Mouse (Mus musculus) lung, adult 2 months (tissue): ENCODE data around the gene AU022252. TPM values are rescaled to one million over a fixed set of nuclear protein-coding genes. Genes with fewer than 3 reads are reported as not detected.

ENCODE experiments used
- DNase-seq: peaks from one replicate; pipeline ENCODE4 v3.0.0; 2022
- H3K4me1 ChIP-seq: fragments of 200-500 bp; 2 replicates; pipeline ENCODE4 v1.6.1; 2011; ENCODE audit warnings: low read length; ENCODE audit not compliant: control insufficient read depth, insufficient read depth
- H3K4me3 ChIP-seq: fragments of 200-500 bp; replicated peaks from 2 replicates; pipeline ENCODE3; 2011; ENCODE audit warnings: low read depth, mild to moderate bottlenecking, control low read depth, low read length; ENCODE audit errors: extremely low read depth
- CTCF ChIP-seq: fragments of 200-500 bp; IDR thresholded peaks from 2 replicates; pipeline ENCODE4 v1.5.1; 2011; ENCODE audit warnings: mild to moderate bottlenecking, low read length, control low read depth; ENCODE audit not compliant: insufficient read depth
- POLR2A ChIP-seq: fragments of 200-500 bp; IDR thresholded peaks from 2 replicates; pipeline ENCODE4 v1.6.1; 2011; ENCODE audit warnings: low read depth, mild to moderate bottlenecking, control low read depth, low read length, borderline replicate concordance; ENCODE audit errors: extremely low read depth
- WGBS: fragments of 180-500 bp; shearing (Covaris S2); methylation state at CpG from one replicate; pipeline ENCODE4 v1.1.7; 2018; 5-methylcytosine and 5-hydroxymethylcytosine counted together
- polyA plus RNA-seq: library from polyadenylated mRNA; depleted of rRNA; stranded (reverse); fragments of >200 nt; gene quantifications from 2 replicates; pipeline ENCODE4 v1.2.3, GENCODE M21; 2012

The AU022252 gene
- polyA plus RNA-seq, 1 experiment = 6.5 TPM

DNA sequence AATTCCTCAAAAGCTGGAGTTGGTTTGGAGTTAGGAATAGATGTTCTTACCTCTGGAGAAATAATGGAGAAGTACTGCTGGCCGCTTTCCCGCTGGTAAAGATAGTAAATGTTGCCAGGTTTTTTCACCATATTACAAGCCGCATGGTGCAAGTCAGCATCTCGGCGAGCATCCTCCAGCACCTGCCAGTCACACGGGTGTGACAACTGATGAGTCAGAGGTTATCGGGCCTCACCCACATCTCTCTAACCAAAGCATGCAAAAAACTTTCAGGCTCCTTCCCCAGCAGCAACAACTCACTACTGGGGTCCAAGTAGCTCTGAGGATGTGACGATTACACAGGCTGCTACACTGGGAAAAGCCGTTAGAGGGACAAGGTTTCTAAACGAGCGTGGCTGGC lies 5.8 kb downstream of the AU022252 start:
- H3K4me1 ChIP-seq = no peaks in the 10 kb centered on the region
- TF ChIP-seq CTCF = no peak
- TF ChIP-seq POLR2A = no peak
- DNase-seq = no peak
- 90% methylated on average over 11 of the region's 11 CpGs for WGBS
- no peak overlapping the region for H3K4me3 ChIP-seq

DNA sequence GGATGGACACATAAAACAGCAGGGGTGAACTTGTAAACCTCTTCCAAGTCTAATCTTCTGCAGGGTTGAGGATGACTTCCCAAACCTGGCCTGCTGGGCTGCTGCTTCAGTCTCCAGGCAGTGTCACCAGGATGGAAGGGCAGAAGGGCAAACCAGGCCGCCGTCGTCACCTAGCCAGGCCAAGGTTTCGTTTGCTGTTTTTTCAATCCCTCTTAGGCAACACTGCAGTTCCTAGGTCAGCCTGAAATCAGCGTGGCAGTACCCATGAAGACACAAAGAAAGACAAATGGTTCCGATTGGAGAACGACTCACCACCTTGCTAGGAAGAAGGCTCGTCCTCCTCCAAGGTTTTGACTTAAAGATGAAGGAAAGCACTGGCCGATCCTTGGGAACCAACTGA lies 6.8 kb downstream of the AU022252 start:
- 84% methylated on average over 9 of the region's 9 CpGs for WGBS
- Histone ChIP-seq H3K4me1 (no peaks in the 10 kb centered on the region), H3K4me3 (no peak overlapping the region)
- no peak for DNase-seq
- no peak for TF ChIP-seq CTCF
- no peak for TF ChIP-seq POLR2A

DNA sequence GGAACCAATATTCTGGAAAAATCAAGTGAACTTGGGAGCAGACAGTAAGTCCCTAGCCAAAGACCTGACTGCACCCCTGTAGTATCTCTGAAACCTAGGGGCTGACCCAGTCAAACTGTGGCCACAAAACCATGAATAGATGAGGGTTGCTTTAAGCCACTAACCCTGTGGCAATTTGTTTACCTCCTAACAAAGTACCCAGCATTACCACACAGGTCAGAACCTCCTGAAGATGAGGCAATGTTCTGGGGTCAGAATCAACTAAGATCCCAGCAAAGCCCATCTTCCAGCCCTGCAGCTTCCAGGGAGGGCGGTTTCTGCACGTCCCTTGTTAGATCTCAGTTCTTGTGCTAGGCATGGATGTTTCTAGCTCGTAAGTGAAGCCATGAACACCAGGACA lies 8.0 kb downstream of the AU022252 start:
- no peak for TF ChIP-seq CTCF
- TF ChIP-seq POLR2A = no peak
- 90% methylated on average over 3 of the region's 3 CpGs for WGBS
- no peak for DNase-seq
- Histone ChIP-seq H3K4me3 (no peak overlapping the region), H3K4me1 (no peaks in the 10 kb centered on the region)

DNA sequence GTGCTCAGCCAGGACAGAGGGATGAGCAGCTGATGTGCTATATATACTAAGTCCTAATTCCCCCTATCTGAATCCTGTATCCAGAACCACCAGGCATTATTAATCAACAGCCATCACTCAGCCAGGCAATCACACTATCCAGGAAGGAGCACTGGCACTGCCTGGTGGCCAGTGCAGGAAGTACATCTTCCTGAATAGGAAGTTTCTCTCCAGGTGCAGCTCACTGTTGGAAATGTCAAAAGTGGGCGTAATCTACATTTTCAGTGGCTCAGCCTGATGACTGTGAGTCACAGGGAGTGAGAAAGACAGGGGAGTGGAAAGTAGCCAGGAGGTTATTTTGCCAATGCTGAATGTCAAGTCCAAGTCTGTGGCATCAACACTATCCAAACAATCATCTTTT lies 8.8 kb downstream of the AU022252 start:
- DNase-seq = peak; percentile 36
- 80% methylated on average over 1 of the region's 1 CpGs for WGBS
- Histone ChIP-seq H3K4me3 (no peak overlapping the region), H3K4me1 (no peaks in the 10 kb centered on the region)
- TF ChIP-seq CTCF (peak; percentile 83), POLR2A (no peak)

DNA sequence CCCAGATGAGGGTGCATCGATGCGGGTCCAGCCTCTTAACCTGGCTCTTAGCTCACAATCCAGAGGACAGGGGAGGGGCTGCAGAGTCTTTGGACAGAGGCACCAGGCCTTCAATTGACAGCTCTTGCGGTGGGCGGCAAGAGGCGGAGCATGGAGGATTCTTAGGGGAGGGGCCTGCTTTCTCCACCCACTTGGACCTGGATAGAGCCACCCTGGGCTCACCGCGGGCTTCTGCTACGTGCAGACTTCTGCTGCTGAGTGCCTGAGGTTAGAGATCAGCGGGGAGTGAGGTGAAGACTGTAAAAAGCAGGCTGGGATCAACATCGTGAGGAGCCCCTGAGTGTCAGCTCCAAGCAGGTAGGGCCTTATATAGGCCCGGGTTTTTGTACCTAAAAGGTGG lies 14.3 kb downstream of the AU022252 start, which contains the start of gene Tmem269:
Tmem269 (minus strand) TSS at position 49 of the 400 bp plus-strand sequence.
- 20% methylated on average over 11 of the region's 11 CpGs for WGBS
- TF ChIP-seq POLR2A (no peak), CTCF (no peak)
- no peak for DNase-seq

DNA sequence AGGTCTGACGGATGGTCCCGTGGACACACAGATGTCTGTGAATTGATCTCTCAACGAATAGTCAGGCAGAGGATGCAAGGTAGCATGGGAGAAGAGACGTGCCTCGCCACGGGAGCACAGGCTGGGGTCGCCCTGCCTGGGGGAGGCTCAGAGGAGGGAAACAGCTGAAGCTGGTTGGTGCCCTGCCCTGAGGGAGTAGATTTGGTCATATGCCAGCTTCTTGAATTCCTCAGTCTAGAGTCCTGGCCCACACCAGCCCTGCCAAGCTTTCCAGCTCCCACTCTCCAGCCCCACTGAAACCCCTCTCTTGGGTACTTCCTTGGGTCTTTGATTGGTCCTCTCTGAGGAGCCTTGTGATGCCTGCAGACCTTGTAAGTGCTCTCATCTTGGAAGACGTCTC lies 15.8 kb downstream of the AU022252 start:
- no peaks in the 10 kb centered on the region for H3K4me1 ChIP-seq
- WGBS = 52% methylated on average over 8 of the region's 8 CpGs
- TF ChIP-seq POLR2A (no peak), CTCF (no peak)
- no peak for DNase-seq
- H3K4me3 ChIP-seq = no peak overlapping the region

More for the DNA sequence above, 14.3 kb downstream of the AU022252 start, which contains the start of gene Tmem269:
- Histone ChIP-seq H3K4me1 (no peaks in the 10 kb centered on the region), H3K4me3 (no peak within 1 kb of the TSS)

DNA sequence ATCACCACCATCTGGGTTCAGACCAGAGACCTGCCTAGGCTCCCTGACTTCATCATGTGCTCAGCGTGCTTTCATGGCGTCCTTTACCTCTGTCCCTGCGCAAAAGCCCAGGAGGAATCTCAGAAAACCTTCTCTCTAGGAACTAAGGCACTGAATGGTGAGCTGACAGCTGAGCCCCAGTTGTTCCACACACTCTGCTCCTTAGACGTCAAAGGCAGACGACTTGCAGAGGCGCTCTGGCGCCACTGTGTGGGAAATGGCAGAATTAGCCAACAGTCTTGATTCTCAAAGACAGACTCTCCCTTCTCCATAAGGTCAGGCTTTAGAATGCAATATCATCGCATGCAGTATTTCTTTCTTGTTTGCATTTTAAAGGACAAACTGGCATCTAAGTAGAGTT lies 27.8 kb downstream of the AU022252 start:
- WGBS = 16% methylated on average over 8 of the region's 8 CpGs
- no peak overlapping the region for H3K4me3 ChIP-seq
- peak; percentile 39 for DNase-seq

DNA sequence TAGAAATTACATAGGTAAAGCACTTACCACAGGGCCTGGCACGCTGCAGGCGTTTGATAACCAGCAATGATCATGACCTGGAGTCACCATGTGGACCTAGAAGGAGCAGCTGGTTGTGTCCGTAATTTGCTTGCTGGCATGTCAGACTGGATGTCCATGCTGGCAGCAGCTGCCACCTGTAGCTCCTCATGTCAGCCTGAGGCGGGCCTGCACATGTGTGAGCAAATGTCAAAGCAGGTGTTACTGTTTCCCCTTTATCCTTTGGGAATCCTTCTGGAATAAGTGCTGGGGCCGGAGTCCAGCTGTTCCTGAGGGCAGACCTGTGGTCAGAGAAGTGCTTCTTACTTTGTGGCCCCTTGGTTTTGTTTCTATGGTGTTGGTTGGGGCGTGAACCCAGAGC lies 34.4 kb downstream of the AU022252 start:
- Histone ChIP-seq H3K4me1 (peaks cover 2% of the 10 kb centered on the region; the same call in 1 of the 2 replicates), H3K4me3 (no peak overlapping the region)
- DNase-seq = no peak
- 91% methylated on average over 6 of the region's 6 CpGs for WGBS
- TF ChIP-seq CTCF = no peak
- TF ChIP-seq POLR2A = no peak

More for the DNA sequence above, 27.8 kb downstream of the AU022252 start:
- H3K4me1 ChIP-seq = no peaks in the 10 kb centered on the region
- TF ChIP-seq CTCF (peak; percentile 91), POLR2A (no peak)

DNA sequence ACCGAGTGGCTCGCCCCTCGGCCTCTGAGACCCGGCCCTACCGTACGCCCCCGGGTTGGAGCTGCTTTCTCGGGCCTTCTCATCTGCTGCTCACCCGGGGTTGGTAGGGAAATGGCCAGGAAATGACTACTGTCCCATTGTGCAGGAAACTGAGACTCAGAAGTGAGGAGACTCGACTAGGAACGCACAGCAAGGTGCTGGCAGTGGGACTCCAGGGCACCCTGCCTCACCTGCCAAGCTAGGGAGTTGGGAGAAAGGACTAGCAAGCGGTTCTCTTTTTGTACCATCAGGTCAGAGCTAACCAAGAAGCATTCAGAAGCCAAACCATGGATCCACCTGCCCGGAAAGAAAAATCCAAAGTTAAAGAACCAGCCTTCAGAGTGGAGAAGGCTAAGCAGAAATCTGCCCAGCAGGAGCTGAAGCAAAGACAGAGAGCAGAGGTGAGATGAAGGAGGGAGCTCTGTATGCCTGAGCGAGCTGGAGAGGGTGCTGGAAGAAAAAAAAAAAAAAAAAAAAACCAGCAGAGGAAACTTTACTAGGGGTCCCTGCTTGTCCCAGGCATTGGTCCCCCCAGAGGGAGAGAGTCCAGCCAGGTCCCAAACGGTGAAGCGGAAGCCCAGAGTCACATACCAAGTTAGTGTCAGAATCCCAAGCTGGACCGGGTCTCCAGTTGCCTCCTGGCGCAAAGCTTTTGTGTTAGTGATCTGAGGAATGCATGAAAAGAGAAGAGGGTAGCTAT lies 36.8 kb downstream of the AU022252 start:
- TF ChIP-seq POLR2A = no peak
- no peak for TF ChIP-seq CTCF
- WGBS = 11% methylated on average over 18 of the region's 18 CpGs
- DNase-seq = no peak
- peaks cover 2% of the 10 kb centered on the region; the same call in 1 of the 2 replicates for H3K4me1 ChIP-seq
- H3K4me3 ChIP-seq = peak overlapping the region; percentile 78

DNA sequence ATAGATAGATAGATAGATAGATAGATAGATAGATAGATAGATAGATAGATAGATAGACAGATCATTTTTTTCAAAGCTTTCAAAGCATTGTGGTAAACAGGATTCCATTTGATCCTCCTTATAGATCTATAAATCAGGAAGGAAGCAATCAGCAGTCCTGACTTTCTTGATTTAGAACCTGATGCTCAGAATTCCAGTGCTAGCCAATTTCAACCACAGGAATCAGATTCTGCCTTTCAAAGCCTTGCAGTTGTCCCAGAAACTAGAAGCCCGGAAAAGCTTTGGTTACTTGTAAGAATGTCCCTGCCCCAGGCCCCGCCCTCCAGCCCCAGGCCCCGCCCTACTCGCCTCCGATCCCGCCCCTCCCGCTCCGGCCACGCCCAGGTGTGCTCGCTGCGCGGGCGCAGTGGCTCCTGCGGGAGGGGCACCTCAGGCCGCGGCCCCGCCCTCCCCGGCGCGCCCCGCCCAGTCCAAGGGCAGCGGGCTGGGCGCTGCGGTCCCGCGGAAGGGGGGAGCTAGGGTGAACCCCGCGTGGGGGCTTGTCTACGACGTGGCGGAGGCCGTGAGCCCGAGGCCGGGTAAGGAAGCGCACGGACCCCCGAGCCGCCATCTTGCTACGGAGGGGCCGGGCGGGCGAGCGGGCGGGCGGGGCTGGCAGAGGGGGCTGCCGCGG lies 37.5 kb downstream of the AU022252 start, which contains the start of gene Svbp:
Svbp (plus strand) TSS at position 398 of the 673 bp plus-strand sequence.
- peak within 1 kb of the TSS; percentile 78 for H3K4me3 ChIP-seq
- peaks cover 2% of the 10 kb centered on the region; the same call in 1 of the 2 replicates for H3K4me1 ChIP-seq
- under 1% methylated on average over 47 of the region's 47 CpGs for WGBS
- DNase-seq = peak; percentile 79
- TF ChIP-seq CTCF = no peak
- TF ChIP-seq POLR2A = peak; percentile 22; the same call in 1 of the 2 replicates
